Mouse (Mus musculus): Measurements from ENCODE around the gene Sec22b.

Gene Sec22b

GRCm38 (mm10) chr3:97938814-97939526, 38.0 kb downstream of the Sec22b start:
- ATAC-seq (ENCODE audit: insufficient number of reproducible peaks, low FRiP score, low TSS enrichment): no peak

DNA sequence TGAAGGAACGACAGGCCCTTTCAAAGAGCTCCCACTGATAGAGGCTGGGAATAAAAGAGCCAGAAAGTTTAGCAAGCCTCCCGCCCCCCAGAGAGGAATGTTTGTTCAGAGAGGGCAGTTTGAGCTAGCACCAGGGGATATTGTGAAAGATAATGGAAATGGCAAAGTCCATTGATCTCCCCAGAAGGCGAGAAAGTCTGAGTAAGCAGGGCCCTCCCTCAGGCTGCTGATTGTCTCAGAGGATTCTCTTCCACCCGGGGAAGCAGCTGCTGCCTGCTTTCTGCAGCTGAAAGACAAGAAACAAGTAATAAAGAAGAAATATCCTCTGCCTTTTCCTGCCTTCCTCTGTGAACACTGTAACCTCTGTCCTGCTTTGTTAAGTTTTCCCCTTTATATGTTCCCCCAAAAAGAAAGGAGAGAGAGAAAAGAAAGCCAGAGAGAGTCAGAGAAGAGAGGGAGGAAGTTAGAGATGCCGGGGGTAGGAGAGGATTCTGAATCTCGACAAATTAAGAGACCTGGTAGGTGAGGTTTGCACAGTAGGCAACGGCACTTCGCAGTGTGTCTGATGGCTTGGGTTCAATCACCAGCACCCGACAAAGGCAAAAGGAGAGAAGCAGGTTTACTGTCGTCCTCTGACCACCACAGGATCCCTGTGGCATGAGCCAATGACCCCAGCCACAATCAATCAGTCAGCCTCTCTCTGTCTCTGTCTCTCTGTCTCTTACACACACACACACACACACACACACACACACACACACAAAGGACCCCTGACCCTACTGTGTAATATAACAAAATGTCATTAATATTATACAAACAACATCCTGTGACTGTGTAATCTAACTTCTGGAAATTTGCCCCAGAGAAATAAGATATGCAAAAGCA, 38.9 kb downstream of the Sec22b start:
- ATAC-seq (ENCODE audit: insufficient number of reproducible peaks, low FRiP score, low TSS enrichment): no peak

- ATAC-seq (ENCODE audit: insufficient number of reproducible peaks, low FRiP score, low TSS enrichment): no peak
Measured at GRCm38 (mm10) chr3:97940511-97941204, 39.7 kb downstream of the Sec22b start.

- ATAC-seq (ENCODE audit: insufficient number of reproducible peaks, low FRiP score, low TSS enrichment): no peak
Measured at GRCm38 (mm10) chr3:97941440-97942259, 40.7 kb downstream of the Sec22b start.

- no peak for ATAC-seq (ENCODE audit: insufficient number of reproducible peaks, low FRiP score, low TSS enrichment)
Measured at GRCm38 (mm10) chr3:97942260-97942950, 41.4 kb downstream of the Sec22b start.

GRCm38 (mm10) chr3:97944462-97944861, 43.5 kb downstream of the Sec22b start:
- no peak for ATAC-seq (ENCODE audit: insufficient number of reproducible peaks, low FRiP score, low TSS enrichment)

GRCm38 (mm10) chr3:97946439-97946838, 45.4 kb downstream of the Sec22b start:
- ATAC-seq (ENCODE audit: insufficient number of reproducible peaks, low FRiP score, low TSS enrichment): no peak

GRCm38 (mm10) chr3:97948518-97948917, 47.5 kb downstream of the Sec22b start:
- no peak for ATAC-seq (ENCODE audit: insufficient number of reproducible peaks, low FRiP score, low TSS enrichment)

DNA sequence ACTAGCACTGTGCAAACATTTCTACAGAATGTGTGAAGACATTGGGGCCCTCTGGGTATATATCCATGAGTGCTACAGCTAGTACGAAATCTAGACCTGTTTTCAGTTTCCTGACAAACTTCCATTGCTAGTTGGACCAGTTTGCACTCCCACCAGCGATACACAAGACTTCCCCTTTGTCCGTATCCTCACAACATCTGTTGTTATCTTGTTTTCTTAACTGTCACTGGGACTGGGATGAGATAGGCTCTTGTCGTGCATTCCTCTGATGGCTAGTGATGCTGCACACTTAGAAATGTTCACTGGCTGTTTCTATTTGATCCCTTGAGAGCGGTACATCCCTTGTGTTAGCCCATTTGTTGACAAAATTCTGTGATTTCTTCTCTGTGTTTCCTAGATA, 49.0 kb downstream of the Sec22b start:
- no peak for ATAC-seq (ENCODE audit: insufficient number of reproducible peaks, low FRiP score, low TSS enrichment)

GRCm38 (mm10) chr3:97951134-97951533, 50.1 kb downstream of the Sec22b start:
- no peak for ATAC-seq (ENCODE audit: insufficient number of reproducible peaks, low FRiP score, low TSS enrichment)

DNA sequence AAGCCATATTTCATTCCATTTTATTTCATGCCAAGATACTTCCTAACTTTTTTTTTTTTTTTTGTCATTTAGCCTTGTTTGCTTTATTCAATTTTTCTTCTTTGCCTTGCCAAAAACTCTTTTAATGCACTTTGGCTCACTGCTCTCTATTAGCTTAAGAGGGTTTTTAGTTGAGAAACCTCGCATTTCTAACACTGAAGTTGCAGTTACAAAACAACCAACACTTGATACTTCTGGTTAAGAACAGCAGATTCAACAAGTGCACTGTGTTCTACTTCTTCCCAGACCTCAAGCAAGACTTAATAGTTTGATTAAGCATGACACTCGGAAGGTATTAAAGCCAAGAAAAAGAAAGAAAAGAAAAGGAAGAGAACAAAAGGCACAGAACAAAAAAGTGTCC, 52.2 kb downstream of the Sec22b start:
- no peak for ATAC-seq (ENCODE audit: insufficient number of reproducible peaks, low FRiP score, low TSS enrichment)

DNA sequence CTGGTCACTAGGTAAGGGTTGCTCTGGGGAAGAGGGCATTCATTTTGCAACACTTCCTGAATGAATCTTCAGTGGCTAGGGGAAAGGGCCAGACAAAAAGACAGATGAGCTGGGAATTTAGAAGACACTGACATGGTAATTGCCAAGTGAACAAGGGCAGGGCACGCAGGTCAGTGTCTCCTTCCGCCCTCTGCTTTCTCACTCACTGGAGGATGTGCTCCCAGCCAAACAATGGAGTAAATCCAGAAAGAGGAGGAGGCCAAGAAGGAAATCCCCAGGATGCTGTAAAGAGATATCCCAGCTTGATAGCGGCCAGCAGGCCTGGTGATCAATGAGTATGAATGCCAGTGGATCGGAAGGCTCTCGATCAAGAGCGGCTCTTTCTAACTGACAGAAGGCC, 55.3 kb downstream of the Sec22b start:
- ATAC-seq (ENCODE audit: insufficient number of reproducible peaks, low FRiP score, low TSS enrichment): no peak

DNA sequence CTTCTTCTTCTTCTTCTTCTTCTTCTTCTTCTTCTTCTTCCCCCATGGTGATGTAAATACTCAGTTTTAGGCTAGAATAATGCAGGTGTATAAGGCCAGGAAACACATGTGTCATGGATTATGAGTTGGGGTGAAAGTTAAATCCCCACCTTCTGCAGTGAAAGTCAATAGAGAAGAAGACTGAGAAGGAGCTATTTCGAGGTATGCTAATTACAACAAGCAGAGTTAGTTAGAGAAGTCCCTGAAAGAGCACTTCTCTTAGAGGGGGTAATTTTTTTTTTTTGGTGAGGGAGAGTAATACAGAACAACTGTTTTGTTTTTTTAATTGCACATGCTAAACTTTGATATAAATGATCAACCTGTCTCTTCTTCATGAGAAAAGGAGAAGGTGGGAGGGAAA, 55.9 kb downstream of the Sec22b start:
- no peak for ATAC-seq (ENCODE audit: insufficient number of reproducible peaks, low FRiP score, low TSS enrichment)

DNA sequence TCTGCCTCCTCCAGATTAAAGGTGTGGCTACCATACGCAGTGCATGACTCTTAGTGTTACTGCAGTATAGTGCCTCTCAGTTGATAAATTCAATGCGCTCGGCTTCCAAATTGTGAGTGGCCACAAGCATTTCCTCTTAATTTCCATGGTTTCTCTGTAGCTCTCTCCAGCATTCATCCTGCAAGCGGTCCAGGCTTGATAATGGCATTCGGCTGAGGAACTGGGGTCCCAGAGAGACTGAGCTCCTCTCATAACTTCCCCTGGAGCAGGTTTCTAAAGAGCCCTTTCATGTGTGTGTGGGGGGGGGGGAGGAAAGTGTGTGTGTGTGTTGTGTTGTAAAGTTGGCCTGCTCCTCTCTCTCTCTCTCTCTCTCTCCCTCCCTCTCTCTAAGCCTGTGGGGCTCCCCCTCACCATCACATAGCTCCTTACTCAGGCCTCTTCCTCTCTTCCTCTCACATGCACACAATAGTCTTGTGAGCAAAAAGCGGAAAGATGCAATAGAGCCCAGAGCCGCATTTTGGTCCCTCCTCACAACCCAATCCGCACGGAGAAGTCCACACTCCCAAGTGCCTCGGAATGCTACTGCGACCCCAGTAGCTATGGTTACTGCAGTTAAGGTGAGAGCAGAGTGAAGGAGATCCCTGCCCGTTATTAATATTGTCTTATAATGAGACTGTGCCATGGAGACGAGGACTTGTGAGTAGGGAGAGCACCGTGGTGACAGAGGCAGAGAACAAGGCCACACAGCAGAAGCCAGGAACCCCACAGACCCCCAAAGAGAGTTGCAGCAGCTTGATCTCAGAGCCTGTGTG, 60.0 kb downstream of the Sec22b start:
- ATAC-seq (ENCODE audit: insufficient number of reproducible peaks, low FRiP score, low TSS enrichment): no peak

GRCm38 (mm10) chr3:97961962-97962361, 61.0 kb downstream of the Sec22b start:
- ATAC-seq (ENCODE audit: insufficient number of reproducible peaks, low FRiP score, low TSS enrichment): no peak

DNA sequence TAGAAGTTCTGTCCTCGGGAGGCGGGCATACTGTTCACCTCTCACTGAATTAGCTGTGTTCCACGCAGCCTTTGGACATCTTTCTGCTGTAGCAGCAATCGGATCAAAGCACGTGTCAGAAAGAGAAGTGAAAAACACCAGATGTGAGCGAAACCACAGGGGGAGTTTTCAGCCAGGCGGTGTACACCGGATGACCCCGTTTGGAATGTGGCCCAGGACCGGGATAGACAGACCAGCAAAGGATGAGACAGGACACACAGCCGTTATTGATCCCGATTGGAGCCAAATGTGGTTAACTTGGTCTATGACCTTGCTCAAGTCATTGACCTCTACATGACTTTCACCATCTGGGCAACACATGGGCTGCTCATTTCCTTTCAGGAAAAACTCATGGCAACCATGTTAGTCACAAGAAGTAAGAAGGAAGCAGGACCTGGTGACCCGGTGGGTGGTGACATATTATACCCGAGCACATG, 63.9 kb downstream of the Sec22b start:
- no peak for ATAC-seq (ENCODE audit: insufficient number of reproducible peaks, low FRiP score, low TSS enrichment)

- no peak for ATAC-seq (ENCODE audit: insufficient number of reproducible peaks, low FRiP score, low TSS enrichment)
Measured at GRCm38 (mm10) chr3:97967627-97968026, 66.6 kb downstream of the Sec22b start.

DNA sequence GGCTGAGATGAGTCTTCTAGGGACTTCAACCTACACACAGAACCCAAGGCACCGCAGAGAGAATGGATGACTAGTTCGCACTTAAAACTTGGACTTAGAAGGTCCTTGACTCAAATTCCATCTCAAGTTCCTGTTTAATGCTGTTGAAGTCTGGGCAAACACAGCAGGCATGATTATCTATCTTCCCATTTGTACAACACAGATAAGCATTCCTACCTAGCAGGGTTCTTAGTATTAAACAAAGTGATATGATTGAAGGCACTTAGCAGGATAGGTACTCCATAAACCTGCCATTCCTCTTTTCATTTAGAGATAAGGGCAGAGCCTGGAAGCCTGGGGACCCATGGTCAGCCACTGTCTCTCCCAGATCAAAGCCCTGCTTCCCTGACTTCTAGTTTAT, 67.2 kb downstream of the Sec22b start:
- no peak for ATAC-seq (ENCODE audit: insufficient number of reproducible peaks, low FRiP score, low TSS enrichment)

DNA sequence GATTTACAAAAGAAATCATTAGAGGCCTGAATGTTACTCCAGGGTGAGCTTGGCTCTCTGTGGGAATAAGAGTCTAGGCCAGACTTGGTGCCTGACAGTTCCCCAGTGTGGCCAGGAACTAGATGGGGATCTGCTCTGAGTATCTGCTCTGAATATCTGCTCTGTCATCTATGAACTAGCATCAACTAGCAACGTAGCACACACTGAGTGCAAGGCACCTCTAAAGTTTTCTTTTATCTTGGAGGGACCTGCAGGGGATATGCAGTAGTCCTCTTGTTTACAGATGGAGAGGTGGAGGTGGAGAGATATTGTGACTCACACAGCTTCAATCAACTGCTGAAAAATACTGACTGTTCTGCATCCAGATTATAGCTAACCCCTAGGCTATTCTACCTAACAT, 68.0 kb downstream of the Sec22b start:
- no peak for ATAC-seq (ENCODE audit: insufficient number of reproducible peaks, low FRiP score, low TSS enrichment)

Data from cerebellum, adult (tissue).